In genomic region chr12:37345696-37346095, GRCm38 (mm10) we compare ENCODE assay signal across 13 mouse cellular contexts.
"Had no signal": no experiment of that assay in that cellular context is flagged by ENCODE, and none has a peak within 500 bp of the region (broad histone marks: within the 10 kb centered on the region; RNA-seq: fewer than 3 reads in every experiment).

No protein-coding gene starts in this region.

- ATAC-seq: intestine, embryonic 16.5 days; midbrain, embryonic 15.5 days had no signal

- H3K4me2 ChIP-seq: limb, embryonic 12.5 days; liver, embryonic 15.5 days; midbrain, embryonic 11.5 days; midbrain, embryonic 15.5 days; neural tube, embryonic 12.5 days had no signal

- H3K9me3 ChIP-seq: limb, embryonic 12.5 days; liver, embryonic 15.5 days; midbrain, embryonic 15.5 days; neural tube, embryonic 12.5 days had no signal

- H3K36me3 ChIP-seq: limb, embryonic 12.5 days; liver, embryonic 15.5 days; midbrain, embryonic 15.5 days; neural tube, embryonic 12.5 days had no signal

- H3K27ac ChIP-seq: limb, embryonic 12.5 days; liver, embryonic 15.5 days; midbrain, embryonic 15.5 days; neural tube, embryonic 12.5 days; stomach, postnatal 0 days had no signal

- H3K27me3 ChIP-seq: limb, embryonic 12.5 days; liver, embryonic 15.5 days; midbrain, embryonic 15.5 days; neural tube, embryonic 12.5 days had no signal

- H3K9ac ChIP-seq: limb, embryonic 12.5 days; liver, embryonic 15.5 days; midbrain, embryonic 15.5 days; neural tube, embryonic 12.5 days had no signal

- H3K4me1 ChIP-seq: limb, embryonic 12.5 days; liver, embryonic 15.5 days; midbrain, embryonic 15.5 days; neural tube, embryonic 12.5 days had no signal

- DNase-seq: kidney, adult 8-10 months; liver; lung, adult 2 months; lung, postnatal 10 days; lung, postnatal 4 days; thymus, postnatal 4 days had no signal

- H3K4me3 ChIP-seq: limb, embryonic 12.5 days; liver, embryonic 15.5 days; midbrain, embryonic 15.5 days; neural tube, embryonic 12.5 days had no signal
